Mouse (Mus musculus) c-Kit-positive CD71-positive TER-119-positive erythroid progenitor cells, embryonic 14.5 days (primary cell): ENCODE data around the gene Wnt3.

ENCODE experiments used
- DNase-seq: peaks from one replicate; pipeline ENCODE4 v3.0.0-alpha.2; 2013; ENCODE audit warnings: low spot score

Wnt3 gene

DNA sequence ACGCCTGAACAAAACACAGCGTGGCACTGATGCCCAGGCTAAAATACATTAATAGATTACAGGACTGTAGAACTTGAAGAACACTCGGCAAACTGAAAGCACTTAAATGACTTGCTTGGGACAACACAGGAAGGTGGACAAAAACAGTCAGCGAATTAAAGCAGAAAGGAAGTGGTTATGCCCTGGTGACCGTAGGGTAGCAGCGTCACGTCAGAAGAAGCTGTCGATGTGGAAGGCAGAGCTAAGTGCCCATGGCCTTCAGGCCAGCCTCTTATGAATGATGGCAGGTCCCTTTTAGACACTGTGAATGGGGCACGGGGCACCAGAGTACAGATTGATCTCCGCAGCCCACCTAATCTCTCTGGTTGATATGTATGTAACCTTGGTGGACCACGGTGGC is 74.3 kb downstream of the Wnt3 start:
- no peak for DNase-seq

DNA sequence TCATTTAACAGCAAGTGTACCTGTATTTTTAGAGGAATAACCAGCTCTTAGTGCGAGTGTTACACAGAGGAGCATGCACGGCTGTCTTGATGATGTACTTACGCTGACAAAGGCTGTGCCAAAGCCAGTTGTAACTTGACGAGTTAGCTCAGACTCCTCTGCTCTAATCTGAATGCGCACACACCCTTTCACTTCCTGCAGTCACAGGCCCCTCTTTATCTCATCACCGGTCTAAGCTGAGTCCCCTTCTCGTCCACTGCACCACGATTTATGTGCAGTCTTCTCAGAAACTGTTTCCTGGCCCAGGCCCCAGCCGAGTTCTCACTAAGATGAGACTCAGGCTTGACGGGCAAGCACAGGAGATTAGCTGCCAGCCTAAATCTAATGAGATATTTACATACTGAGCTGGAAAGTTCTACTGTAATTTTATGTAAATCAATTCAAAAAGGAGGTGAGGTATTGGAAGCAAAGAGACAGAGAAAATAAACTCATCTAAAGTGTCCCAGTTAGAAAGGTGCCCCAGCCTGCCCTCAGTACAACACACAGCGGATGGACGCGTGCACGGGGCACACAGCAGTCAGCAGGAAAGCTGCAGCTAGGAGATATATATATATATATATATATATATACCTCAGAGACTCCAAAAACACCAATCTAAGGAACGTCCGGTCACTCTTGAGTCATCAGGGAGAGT is 78.8 kb downstream of the Wnt3 start:
- peak; percentile 6 for DNase-seq

DNA sequence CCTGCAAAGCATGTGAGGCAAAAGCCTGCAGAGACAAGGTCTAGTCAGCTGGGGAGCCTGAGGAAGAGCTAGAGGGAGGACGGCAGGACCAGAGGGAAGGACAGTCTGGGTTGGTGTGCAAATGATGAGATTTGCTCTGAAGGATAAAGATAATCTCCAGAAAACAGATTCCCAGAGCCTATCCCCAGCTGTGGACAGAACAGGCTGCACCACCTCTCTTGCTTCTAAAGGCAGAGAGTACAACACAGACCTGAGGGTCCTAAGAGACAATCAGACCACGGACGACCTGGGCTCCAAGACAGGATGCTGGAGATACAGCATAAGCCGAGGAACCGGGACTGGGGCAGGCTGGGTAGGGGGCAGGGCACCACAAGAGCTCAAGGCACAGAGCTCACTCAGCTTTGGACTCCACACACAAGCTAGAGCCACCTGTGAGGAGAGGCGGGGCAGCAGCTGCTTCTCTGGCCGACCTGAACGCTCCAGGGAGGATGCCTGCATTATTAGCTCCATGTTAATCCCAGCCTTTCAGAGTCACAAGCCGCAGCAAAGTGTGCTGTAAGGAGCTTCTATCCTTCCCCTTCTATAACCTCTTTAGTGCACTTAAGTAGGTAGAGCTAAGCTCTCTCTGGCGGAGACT is 79.5 kb downstream of the Wnt3 start:
- no peak for DNase-seq

DNA sequence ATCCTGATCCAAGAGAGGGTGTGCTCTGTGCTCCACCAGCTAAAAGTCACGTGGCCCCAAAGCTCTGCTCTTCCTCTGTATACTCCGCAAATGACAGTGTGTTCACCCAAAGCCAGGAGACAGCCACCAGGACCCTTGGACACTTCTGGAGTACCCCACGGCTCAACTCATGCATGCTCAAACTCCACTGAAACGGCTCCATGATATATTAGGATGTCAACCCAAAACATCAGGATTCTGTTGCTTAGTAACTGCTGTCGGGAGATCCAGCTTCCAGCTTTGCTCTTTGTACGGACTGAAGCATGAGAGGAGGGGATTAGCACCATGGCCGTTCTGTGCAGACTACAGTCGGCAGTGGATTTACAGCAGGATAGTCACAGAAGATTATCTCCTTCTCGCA is 80.3 kb downstream of the Wnt3 start:
- no peak for DNase-seq

DNA sequence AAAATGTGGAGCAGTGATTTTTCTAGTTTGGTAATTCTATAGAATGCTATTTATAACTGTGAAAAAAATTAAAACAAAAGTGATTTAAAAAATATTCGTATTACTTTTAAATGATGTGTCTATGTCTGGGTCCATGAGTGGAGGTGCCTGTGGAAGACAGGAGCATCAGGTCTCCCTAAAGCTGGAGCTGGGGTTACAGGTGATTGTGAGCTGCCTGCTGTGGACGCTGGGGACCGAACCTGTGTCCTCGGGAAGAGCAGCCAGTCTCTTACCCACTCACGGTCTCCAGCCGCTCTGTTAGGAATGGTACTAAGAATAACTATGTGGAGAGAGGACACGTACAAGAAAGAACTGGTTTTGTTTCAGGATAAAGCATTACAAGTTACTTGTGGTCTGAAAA is 82.7 kb downstream of the Wnt3 start:
- DNase-seq, result no peak

DNA sequence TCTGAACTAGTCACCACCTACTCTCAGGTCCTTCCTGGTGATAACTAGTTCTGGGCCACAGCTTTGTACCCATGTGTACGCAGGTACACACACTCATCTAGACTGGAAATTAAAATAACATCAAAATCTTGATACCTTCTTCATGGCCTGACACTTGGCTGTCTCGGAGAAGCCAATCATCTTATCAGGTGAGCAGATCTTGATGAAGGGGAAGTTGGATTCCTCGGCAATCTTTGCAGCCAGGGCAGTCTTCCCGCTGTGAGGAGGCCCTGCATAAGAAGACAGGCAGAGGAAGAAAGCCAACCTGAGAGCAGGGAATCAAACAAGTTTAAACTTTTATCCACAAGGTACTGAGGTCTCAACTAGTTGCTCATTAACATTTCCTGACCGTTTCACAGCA is 84.8 kb downstream of the Wnt3 start:
- DNase-seq, result no peak

DNA sequence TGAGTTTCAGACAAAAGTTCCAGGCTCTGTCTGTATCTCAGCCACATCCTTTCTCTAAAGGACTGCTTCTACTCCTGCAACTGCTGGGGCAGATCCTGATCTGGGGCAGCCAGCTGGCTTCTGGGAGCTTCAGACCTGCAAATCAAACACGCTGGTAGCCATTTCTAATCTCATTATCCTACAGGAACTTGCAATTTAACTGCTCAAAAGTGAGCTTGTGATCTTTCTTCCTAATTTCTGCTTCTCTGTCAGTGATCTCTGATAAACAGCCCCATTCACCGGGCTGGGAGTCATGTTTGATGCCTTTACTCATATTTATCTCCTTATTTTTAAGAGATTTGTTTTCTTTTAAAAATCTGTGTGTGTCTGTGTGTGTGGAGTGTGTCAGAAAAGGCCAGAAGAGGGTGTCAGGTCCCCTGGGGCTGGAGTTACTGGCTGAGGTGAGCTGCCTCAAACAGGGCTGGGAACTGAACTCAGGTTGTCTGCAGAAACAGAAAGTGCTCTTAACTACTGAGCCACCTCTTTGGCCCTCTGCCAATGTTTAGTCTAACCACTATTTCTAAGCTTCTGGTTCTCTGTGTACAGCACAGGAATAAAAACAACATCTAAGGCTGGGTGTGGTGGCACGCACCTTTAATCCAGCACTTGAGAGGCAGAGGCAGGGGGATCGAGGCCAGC is 86.1 kb downstream of the Wnt3 start:
- DNase-seq, result no peak

DNA sequence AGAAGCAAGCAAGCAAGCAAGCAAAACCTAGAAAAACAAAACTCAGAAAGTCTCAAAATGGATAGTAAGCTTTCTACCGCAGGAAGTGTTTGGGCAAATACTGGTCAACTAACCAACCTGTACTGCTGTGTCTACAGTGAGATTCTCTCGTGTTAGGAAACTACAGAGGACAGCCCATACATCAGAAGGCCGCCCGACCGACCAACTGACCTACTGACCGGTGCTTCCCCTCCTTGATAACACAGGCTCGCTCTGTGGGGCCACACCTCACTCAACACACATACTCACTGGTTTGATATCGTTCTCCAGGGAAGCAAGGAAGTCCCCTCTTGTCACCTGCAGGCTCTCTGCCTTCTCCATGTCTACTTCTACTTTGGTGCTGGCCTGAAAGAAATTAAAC is 89.0 kb downstream of the Wnt3 start:
- DNase-seq, result no peak

DNA sequence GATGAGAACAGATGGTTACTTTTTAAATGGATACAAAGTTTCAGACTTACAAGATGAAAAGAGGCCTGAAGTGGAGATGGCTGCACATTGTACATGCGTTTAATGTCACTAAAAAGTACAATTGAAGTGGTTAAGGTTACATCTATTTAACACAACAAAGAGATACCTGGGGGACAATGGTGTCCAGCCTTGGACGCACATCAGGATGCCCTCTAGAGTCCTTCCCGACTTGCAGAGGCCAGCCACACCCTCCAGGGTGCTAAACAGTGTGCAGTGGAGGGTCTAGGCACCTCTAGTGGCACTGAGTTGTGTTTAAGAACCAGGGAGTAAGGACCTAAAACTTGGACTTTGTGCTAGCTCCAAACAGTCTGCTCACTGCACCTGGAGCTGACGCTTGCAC is 90.5 kb downstream of the Wnt3 start:
- DNase-seq, result no peak

DNA sequence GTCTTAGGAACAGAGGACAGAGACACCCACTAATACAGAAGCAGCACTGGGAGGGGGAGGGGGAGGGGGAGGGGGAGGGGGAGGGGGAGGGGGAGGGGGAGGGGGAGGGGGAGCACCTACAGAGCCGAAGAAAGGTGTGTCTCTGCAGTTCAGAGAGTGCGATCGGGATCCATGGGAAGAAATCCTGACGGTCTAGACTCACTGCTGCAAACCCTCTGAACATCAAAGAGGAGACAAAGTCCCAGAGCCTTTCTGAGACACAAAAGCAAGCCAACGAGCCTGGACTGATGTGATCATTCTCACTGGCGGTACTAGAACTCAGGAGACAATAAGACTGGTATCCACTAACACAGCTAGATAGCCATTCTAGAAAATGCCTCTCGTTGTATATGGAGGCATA is 91.4 kb downstream of the Wnt3 start:
- no peak for DNase-seq
